Mouse (Mus musculus): ENCODE measurements around the gene Ppp2r5b.

DNA sequence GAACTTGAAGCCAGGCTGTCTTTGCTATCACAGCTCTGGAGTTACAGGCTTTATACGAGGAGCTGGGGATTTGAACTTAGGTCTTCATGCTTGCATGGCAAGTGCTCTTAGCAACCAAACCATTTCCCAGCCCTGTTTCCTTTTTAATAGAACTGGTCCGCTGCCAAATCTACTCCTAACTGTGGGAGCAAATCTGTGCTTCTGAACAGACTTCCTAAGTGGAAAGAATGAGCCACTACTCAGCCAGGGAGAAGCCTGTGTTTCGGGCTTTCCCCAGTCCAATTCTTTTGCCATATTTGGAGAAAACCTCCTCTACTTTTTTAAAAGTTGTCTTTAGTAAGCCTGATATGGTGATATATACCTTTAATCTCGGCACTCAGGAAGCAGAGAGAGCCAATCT, 37.1 kb upstream of the Ppp2r5b start:
- no peak for TF ChIP-seq CTCF (IDR thresholded peaks at IDR 0.05; ENCODE audit: insufficient read depth, low read length)
- TF ChIP-seq POLR2A (IDR thresholded peaks at IDR 0.05; ENCODE audit: borderline replicate concordance, extremely low read depth, low read depth, low read length), result no peak

Data from lung, adult 2 months (tissue).